Mouse (Mus musculus): ENCODE results near the gene Zic4. TPM values are rescaled to one million over a fixed set of nuclear protein-coding genes. Genes with fewer than 3 reads are reported as not detected.
A peak's percentile ranks its signal among the peaks of the same experiment; 100 is the strongest.

The Zic4 gene
- polyA plus RNA-seq, 1 experiment from 2014 or later, result not detected

- peaks cover 8% of the 10 kb centered on the region; the same call in 1 of the 2 replicates for H3K4me1 ChIP-seq (ENCODE audit: insufficient read depth)
- peak within 1 kb of the TSS; percentile 61 for H3K4me2 ChIP-seq (ENCODE audit: low read depth, low read length)
- WGBS (ENCODE audit: insufficient replicate concordance), result 5% methylated on average over 18 of the region's 33 CpGs
- H3K27me3 ChIP-seq (ENCODE audit: insufficient read depth, low read length), result peaks cover 97% of the 10 kb centered on the region
- TF ChIP-seq EP300 (IDR thresholded peaks at IDR 0.05; ENCODE audit: low read depth) (no peak), CTCF (IDR thresholded peaks at IDR 0.05; ENCODE audit: low read depth) (no peak)
- H3K9ac ChIP-seq (replicated peaks), result no peak within 1 kb of the TSS; the same call in 1 of the 2 replicates
- H3K9me3 ChIP-seq (ENCODE audit: low read length), result no peaks in the 10 kb centered on the region
- ATAC-seq, result no peak
- H3K27ac ChIP-seq (ENCODE audit: low read depth), result no peak within 1 kb of the TSS
- H3K36me3 ChIP-seq (replicated peaks; ENCODE audit: insufficient read depth, low read length), result no peaks in the 10 kb centered on the region
- no peak for DNase-seq
- peak within 1 kb of the TSS; percentile 43 for H3K4me3 ChIP-seq (ENCODE audit: low read depth, low read length)
These were observed 3.5 kb downstream of the Zic4 start, which contains the start of gene Zic1 for GRCm38 (mm10) chr9:91365664-91366063. Zic1 (minus strand) TSS chr9:91365810.

- no peak for DNase-seq
- H3K9ac ChIP-seq (replicated peaks), result no peak overlapping the region
- no peak overlapping the region for H3K27ac ChIP-seq (ENCODE audit: low read depth)
- 3% methylated on average over 17 of the region's 18 CpGs for WGBS (ENCODE audit: insufficient replicate concordance)
- H3K36me3 ChIP-seq (replicated peaks; ENCODE audit: insufficient read depth, low read length), result no peaks in the 10 kb centered on the region
- no peak for TF ChIP-seq EP300 (IDR thresholded peaks at IDR 0.05; ENCODE audit: low read depth)
- ATAC-seq, result no peak
- H3K27me3 ChIP-seq (ENCODE audit: insufficient read depth, low read length), result peaks cover 97% of the 10 kb centered on the region
- no peak overlapping the region for H3K4me3 ChIP-seq (ENCODE audit: low read depth, low read length)
- peaks cover 8% of the 10 kb centered on the region; the same call in 1 of the 2 replicates for H3K4me1 ChIP-seq (ENCODE audit: insufficient read depth)
- no peaks in the 10 kb centered on the region for H3K9me3 ChIP-seq (ENCODE audit: low read length)
- H3K4me2 ChIP-seq (ENCODE audit: low read depth, low read length), result no peak overlapping the region
These were observed 4.2 kb downstream of the Zic4 start for GRCm38 (mm10) chr9:91366226-91366998.

DNA sequence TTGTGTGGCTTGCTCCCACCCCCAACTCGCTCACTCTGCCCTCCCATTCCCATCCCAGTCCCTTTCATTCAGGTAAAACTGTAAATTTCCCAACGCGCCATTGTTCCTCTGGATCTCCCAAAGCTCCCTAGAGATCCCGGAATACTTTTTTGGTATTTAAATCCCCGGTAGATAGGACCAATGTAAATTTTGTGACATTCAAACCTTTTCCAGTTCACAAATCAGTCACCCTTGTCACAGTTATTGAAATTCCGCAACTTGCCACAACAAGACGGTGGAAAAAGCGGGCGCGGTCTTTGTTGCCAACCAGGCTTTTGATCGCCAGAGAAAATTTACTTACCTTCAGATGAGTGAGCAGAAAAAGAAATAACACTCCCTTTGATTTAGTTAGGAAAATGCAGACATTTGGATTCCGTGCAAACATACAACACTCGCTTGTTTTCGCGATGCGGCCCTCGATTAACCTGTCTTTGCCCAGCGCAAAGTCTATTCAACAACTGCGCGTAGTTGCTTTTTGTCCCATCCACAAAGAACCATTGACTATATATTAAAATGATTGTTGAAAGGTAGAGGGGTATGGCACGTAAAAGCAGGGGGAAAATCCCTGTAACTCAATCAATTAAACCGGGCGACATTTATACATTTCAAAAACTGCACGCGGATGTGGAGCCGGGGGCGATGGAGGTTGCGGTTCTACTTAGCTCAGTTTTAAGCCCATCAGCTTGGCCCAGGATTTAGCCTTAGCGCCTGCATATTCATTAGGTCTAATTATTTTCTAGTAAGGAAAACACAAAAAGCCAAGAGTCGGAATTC is 5.0 kb downstream of the Zic4 start:
- DNase-seq (no peak), ATAC-seq (no peak)
- H3K27ac ChIP-seq (ENCODE audit: low read depth), result no peak overlapping the region
- peaks cover 8% of the 10 kb centered on the region; the same call in 1 of the 2 replicates for H3K4me1 ChIP-seq (ENCODE audit: insufficient read depth)
- H3K9ac ChIP-seq (replicated peaks), result no peak overlapping the region
- H3K27me3 ChIP-seq (ENCODE audit: insufficient read depth, low read length), result peaks cover 93% of the 10 kb centered on the region
- TF ChIP-seq CTCF (IDR thresholded peaks at IDR 0.05; ENCODE audit: low read depth) (no peak), EP300 (IDR thresholded peaks at IDR 0.05; ENCODE audit: low read depth) (no peak)
- H3K36me3 ChIP-seq (replicated peaks; ENCODE audit: insufficient read depth, low read length), result no peaks in the 10 kb centered on the region
- H3K4me3 ChIP-seq (ENCODE audit: low read depth, low read length), result no peak overlapping the region
- 4% methylated on average over 30 of the region's 30 CpGs for WGBS (ENCODE audit: insufficient replicate concordance)
- H3K9me3 ChIP-seq (ENCODE audit: low read length), result no peaks in the 10 kb centered on the region
- no peak overlapping the region for H3K4me2 ChIP-seq (ENCODE audit: low read depth, low read length)

DNA sequence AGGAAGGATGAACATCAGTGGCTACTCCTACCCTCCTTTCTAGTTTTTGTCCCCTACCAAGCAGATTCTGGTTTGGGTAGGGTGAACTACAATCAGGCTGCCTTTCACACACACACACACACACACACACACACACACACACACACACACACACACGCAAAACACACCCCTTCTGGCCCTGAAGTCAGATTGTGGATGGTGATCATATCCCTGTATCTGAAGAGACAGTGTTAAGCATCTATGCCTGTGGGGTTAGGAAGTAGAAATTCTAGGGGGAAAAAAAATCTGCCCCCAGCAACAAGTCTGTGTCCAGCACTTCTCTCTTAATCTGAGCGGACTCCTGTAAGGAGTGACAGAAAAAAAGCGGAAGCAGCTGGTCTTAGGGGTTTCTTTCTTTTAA is 5.9 kb downstream of the Zic4 start:
- H3K27me3 ChIP-seq (ENCODE audit: insufficient read depth, low read length), result peaks cover 89% of the 10 kb centered on the region
- TF ChIP-seq CTCF (IDR thresholded peaks at IDR 0.05; ENCODE audit: low read depth), result no peak
- TF ChIP-seq EP300 (IDR thresholded peaks at IDR 0.05; ENCODE audit: low read depth), result no peak
- no peak overlapping the region for H3K4me2 ChIP-seq (ENCODE audit: low read depth, low read length)
- H3K4me3 ChIP-seq (ENCODE audit: low read depth, low read length), result no peak overlapping the region
- ATAC-seq (no peak), DNase-seq (no peak)
- no peaks in the 10 kb centered on the region for H3K36me3 ChIP-seq (replicated peaks; ENCODE audit: insufficient read depth, low read length)
- no peaks in the 10 kb centered on the region for H3K9me3 ChIP-seq (ENCODE audit: low read length)
- H3K27ac ChIP-seq (ENCODE audit: low read depth), result no peak overlapping the region
- 1% methylated on average over 3 of the region's 3 CpGs for WGBS (ENCODE audit: insufficient replicate concordance)
- no peak overlapping the region for H3K9ac ChIP-seq (replicated peaks)
- H3K4me1 ChIP-seq (ENCODE audit: insufficient read depth), result peaks cover 8% of the 10 kb centered on the region; the same call in 1 of the 2 replicates

DNA sequence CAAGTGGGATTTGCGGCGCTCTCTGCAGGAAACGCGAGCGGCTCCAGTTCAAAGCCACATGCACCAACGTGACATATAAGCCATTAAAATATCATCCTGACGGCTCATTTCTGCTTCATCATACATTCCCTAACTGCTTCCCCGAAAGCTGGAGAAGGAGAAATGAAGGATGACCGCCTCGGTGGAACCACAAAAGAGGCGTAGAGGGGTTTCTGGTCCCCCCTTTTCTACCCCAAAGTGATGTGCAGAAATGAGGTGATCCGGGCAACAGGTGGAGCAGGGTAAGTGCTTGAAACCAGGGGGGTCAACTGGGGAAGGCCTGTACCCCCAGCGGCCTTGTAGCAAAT is 6.7 kb downstream of the Zic4 start:
- Histone ChIP-seq H3K4me1 (ENCODE audit: insufficient read depth) (peaks cover 8% of the 10 kb centered on the region; the same call in 1 of the 2 replicates), H3K27ac (ENCODE audit: low read depth) (no peak overlapping the region), H3K4me2 (ENCODE audit: low read depth, low read length) (no peak overlapping the region), H3K27me3 (ENCODE audit: insufficient read depth, low read length) (peaks cover 87% of the 10 kb centered on the region), H3K4me3 (ENCODE audit: low read depth, low read length) (no peak overlapping the region), H3K9ac (replicated peaks) (no peak overlapping the region), H3K36me3 (replicated peaks; ENCODE audit: insufficient read depth, low read length) (no peaks in the 10 kb centered on the region), H3K9me3 (ENCODE audit: low read length) (no peaks in the 10 kb centered on the region)
- DNase-seq (no peak), ATAC-seq (no peak)
- WGBS (ENCODE audit: insufficient replicate concordance), result 8% methylated on average over 13 of the region's 13 CpGs
- TF ChIP-seq EP300 (IDR thresholded peaks at IDR 0.05; ENCODE audit: low read depth) (no peak), CTCF (IDR thresholded peaks at IDR 0.05; ENCODE audit: low read depth) (no peak)

- Histone ChIP-seq H3K9ac (replicated peaks) (no peak overlapping the region), H3K4me3 (ENCODE audit: low read depth, low read length) (no peak overlapping the region), H3K27ac (ENCODE audit: low read depth) (no peak overlapping the region), H3K4me1 (ENCODE audit: insufficient read depth) (peaks cover 5% of the 10 kb centered on the region; the same call in 1 of the 2 replicates), H3K27me3 (ENCODE audit: insufficient read depth, low read length) (peaks cover 87% of the 10 kb centered on the region), H3K9me3 (ENCODE audit: low read length) (no peaks in the 10 kb centered on the region), H3K36me3 (replicated peaks; ENCODE audit: insufficient read depth, low read length) (no peaks in the 10 kb centered on the region), H3K4me2 (ENCODE audit: low read depth, low read length) (no peak overlapping the region)
- 6% methylated on average over 24 of the region's 26 CpGs for WGBS (ENCODE audit: insufficient replicate concordance)
- TF ChIP-seq EP300 (IDR thresholded peaks at IDR 0.05; ENCODE audit: low read depth) (no peak), CTCF (IDR thresholded peaks at IDR 0.05; ENCODE audit: low read depth) (no peak)
- DNase-seq (no peak), ATAC-seq (no peak)
These were observed 7.2 kb downstream of the Zic4 start for GRCm38 (mm10) chr9:91369293-91369991.

All from liver, postnatal 0 days (tissue).